Mouse (Mus musculus) liver, embryonic 16.5 days (tissue): ENCODE data around the gene Banp. TPM values are rescaled to one million over a fixed set of nuclear protein-coding genes. Genes with fewer than 3 reads are reported as not detected.

ENCODE experiments used
- ATAC-seq: fragments of 200-750 bp; cut with Nextera tagmentation; 2 replicates; pipeline ENCODE4 v1.8.0; 2017; ENCODE audit warnings: low read depth, mild to moderate bottlenecking, moderate number of reproducible peaks, moderate library complexity
- H3K27ac ChIP-seq: fragments of 300-500 bp; sonication (generic); 2 replicates; pipeline ENCODE4 v1.5.1; 2014; ENCODE audit warnings: mild to moderate bottlenecking, low read length
- H3K27me3 ChIP-seq: fragments of 300-500 bp; sonication (generic); 2 replicates; pipeline ENCODE4 v1.6.1; 2014; ENCODE audit warnings: low read depth, low read length, mixed read lengths; ENCODE audit not compliant: control insufficient read depth, insufficient read depth
- H3K36me3 ChIP-seq: fragments of 300-500 bp; sonication (generic); 2 replicates; pipeline ENCODE4 v1.6.1; 2014; ENCODE audit warnings: mild to moderate bottlenecking; ENCODE audit not compliant: control insufficient read depth, insufficient read depth
- H3K4me1 ChIP-seq: fragments of 300-500 bp; sonication (generic); 2 replicates; pipeline ENCODE4 v1.6.1; 2014; ENCODE audit warnings: low read depth, low read length, mixed read lengths; ENCODE audit not compliant: control insufficient read depth
- H3K4me2 ChIP-seq: fragments of 300-500 bp; sonication (generic); 2 replicates; pipeline ENCODE4 v1.6.1; 2014; ENCODE audit warnings: low read depth, low read length, mixed read lengths
- H3K4me3 ChIP-seq: fragments of 300-500 bp; sonication (generic); 2 replicates; pipeline ENCODE4 v1.5.1; 2014; ENCODE audit warnings: low read depth, mild to moderate bottlenecking, low read length
- H3K9ac ChIP-seq: fragments of 300-500 bp; sonication (generic); 2 replicates; pipeline ENCODE4 v1.6.1; 2014; ENCODE audit warnings: low read depth, low read length
- H3K9me3 ChIP-seq: fragments of 300-500 bp; sonication (generic); replicated peaks from 2 replicates; pipeline ENCODE4 v1.6.1; 2016; ENCODE audit warnings: low read length; ENCODE audit not compliant: control insufficient read depth
- WGBS: fragments of 180-500 bp; shearing (Covaris S2); extraction: QIAGEN DNeasy Blood & Tissue Kit; methylation state at CpG from one replicate; pipeline ENCODE4 v1.1.7; 2014; ENCODE audit not compliant: insufficient replicate concordance; 5-methylcytosine and 5-hydroxymethylcytosine counted together
- polyA plus RNA-seq: library from polyadenylated mRNA; unstranded; fragments of >200 nt; fragmentation: Nextera tagmentation; extraction: Ambion mirVana; gene quantifications from 2 replicates; pipeline ENCODE4 v1.2.1, GENCODE M21; 2015

Gene Banp
- polyA plus RNA-seq, 1 experiment from 2014 or later, result 20.2 TPM

DNA sequence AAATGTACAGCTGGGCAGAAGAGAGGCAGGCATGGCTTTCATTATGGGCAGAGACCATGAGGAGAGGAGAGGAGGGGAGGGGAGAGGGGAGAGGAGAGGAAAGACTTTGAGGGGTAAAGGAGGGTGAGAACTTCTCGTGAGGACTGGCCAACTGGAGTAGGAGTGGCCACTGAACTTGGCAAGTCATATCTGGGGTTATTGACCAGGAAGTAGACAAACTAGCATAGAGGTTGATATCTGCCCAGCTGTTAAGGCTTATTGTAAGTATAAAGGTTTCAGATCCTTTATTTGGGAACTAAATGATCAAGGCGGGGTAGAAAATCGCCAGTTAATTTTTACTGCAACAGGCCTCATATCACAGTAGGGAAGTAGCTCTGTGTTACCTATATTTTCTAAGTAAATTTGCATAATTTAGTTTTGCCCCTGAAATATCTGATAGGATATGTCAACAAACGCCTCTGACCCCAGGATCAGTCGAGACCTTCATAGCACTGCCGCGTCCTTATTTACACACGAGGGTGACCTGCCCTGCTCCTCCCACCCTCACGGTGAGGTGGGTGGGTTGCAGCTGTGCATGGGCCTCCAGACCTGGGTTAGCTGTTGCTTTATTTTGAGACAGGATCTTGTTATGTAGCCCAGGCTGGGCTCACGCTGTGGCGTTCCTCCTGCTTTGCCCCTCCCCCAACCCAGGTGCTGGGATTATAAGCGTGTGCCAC is 113.1 kb downstream of the Banp start:
- no peak for ATAC-seq
- 54% methylated on average over 12 of the region's 12 CpGs for WGBS
- H3K4me1 ChIP-seq, result no peaks in the 10 kb centered on the region
- H3K4me2 ChIP-seq, result no peak overlapping the region
- no peak overlapping the region for H3K9ac ChIP-seq
- H3K36me3 ChIP-seq, result no peaks in the 10 kb centered on the region
- H3K4me3 ChIP-seq, result no peak overlapping the region
- H3K27me3 ChIP-seq, result no peaks in the 10 kb centered on the region
- H3K27ac ChIP-seq, result no peak overlapping the region
- no peaks in the 10 kb centered on the region for H3K9me3 ChIP-seq

DNA sequence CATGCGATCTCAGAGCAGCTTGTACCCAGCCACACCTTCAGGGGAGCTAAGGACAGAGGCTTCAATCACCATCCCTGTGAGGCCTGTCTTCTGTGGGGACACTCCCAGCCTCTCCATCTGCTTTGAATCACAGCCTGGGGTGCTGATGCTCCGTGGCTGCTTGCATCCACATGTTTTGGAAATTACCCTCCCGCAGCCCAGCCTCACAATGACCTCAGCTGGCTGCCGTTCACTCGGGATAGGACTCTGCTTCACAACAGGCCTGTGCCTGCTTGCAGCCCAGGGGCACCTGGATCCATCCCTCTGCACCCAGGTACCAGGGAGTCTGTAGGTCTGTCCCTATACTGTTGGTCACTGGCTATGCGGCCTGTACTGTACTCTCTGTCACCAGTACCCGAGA is 114.8 kb downstream of the Banp start:
- 70% methylated on average over 7 of the region's 7 CpGs for WGBS
- Histone ChIP-seq H3K27me3 (no peaks in the 10 kb centered on the region), H3K36me3 (no peaks in the 10 kb centered on the region), H3K9me3 (no peaks in the 10 kb centered on the region), H3K4me1 (no peaks in the 10 kb centered on the region), H3K9ac (no peak overlapping the region), H3K4me3 (no peak overlapping the region), H3K27ac (no peak overlapping the region), H3K4me2 (no peak overlapping the region)
- no peak for ATAC-seq

DNA sequence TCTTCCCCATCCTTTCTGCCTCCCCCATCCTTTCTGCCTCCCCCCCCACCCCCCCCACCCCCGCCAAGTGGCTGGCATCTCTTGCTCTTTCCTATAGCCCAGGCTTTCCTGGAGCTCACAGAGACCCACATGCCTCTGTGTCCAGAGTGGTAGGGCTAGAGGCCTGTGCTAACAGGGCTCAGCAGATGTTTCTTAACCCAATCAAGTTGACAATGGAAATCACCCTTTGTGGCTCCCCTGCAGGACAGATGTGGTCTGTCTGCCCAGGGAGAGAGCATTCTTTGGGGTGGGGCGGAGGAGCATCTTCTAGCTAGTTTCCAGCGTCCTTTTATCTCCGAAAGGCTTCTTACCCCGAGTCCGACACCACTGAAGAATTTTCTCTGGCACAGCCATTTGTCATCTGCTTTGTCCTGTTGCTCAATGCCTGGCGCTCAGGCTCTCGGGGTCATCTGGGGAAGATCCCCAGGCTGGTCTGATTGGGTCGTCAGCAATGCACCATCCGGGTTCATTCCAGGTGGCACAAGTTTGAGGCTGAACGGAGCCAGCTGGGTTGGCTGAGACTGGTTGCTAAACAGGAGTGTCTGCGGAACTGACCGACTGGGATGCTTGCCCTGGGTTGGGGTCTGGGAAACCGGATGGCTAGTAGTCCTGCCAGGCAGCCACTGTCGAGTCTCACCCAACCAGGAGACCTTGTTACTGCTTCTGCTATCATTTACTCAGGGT is 118.4 kb downstream of the Banp start:
- Histone ChIP-seq H3K27me3 (no peaks in the 10 kb centered on the region), H3K4me1 (no peaks in the 10 kb centered on the region), H3K27ac (no peak overlapping the region), H3K9ac (no peak overlapping the region), H3K9me3 (no peaks in the 10 kb centered on the region), H3K4me2 (no peak overlapping the region), H3K36me3 (no peaks in the 10 kb centered on the region), H3K4me3 (no peak overlapping the region)
- no peak for ATAC-seq
- 64% methylated on average over 15 of the region's 15 CpGs for WGBS

DNA sequence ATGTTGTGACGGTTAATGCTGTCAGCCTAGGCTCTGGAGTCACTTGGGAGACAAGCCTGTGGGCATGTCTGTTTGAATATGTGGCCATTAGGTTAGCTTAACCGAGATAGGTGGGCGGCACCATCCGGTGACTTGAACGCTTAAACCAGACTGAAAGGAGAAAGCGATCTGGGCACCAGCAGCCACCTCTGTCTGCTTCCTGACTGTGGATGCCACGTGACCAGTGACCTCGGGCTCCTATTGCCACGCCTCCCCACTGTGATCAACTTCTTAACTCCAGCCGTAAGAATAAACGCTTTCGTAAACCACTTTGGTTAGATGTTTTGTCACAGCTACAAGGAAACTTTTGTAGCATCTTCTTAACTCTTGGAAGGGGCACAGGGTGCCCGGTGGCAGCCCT is 119.1 kb downstream of the Banp start:
- Histone ChIP-seq H3K27ac (no peak overlapping the region), H3K4me1 (no peaks in the 10 kb centered on the region), H3K27me3 (no peaks in the 10 kb centered on the region), H3K4me2 (no peak overlapping the region), H3K9me3 (no peaks in the 10 kb centered on the region), H3K36me3 (no peaks in the 10 kb centered on the region), H3K4me3 (no peak overlapping the region), H3K9ac (no peak overlapping the region)
- ATAC-seq, result no peak
- WGBS, result 69% methylated on average over 13 of the region's 13 CpGs

DNA sequence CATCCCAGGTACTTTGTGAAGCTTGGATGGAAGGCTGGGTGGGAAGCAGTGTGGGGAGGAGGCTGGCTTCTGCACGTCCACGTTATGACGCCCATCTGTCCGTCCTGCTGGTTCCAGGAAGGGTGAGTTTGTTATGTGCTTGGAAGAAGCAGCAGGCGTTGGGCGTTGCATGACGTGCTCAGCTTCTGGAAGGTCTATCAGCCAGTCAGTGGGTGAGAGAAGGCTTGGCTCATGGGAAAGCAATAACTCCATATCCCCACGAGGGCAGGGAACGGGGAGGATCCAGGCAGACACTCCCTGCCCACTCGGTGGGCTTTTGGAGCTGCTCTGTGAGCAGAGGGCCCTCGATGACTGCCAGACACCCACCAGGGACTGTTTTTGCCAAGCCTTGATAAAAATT is 119.7 kb downstream of the Banp start:
- Histone ChIP-seq H3K27me3 (no peaks in the 10 kb centered on the region), H3K4me1 (no peaks in the 10 kb centered on the region), H3K36me3 (no peaks in the 10 kb centered on the region), H3K27ac (no peak overlapping the region), H3K4me2 (no peak overlapping the region), H3K9ac (no peak overlapping the region), H3K9me3 (no peaks in the 10 kb centered on the region), H3K4me3 (no peak overlapping the region)
- WGBS, result 67% methylated on average over 11 of the region's 11 CpGs
- ATAC-seq, result no peak

DNA sequence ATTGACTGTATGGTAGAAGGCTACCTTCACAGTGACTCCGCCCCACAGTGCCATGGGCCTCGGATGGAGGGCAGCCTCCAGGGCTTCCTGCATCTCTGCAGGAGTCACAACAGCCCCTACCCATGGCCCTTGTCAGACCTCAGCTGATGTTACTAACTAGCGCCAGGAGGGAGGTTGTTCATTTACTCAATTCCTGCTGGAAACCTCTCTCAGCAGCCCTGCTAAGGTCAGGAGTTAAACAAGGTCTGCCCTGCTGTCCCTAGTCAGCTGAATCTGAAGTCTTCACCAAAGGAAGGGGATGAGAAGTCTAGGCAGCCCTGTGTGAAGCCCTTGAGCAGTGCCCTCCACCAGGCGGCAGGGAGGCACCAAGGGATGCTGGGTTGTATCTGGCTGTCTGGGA is 121.6 kb downstream of the Banp start:
- Histone ChIP-seq H3K9me3 (no peaks in the 10 kb centered on the region), H3K36me3 (no peaks in the 10 kb centered on the region), H3K9ac (no peak overlapping the region), H3K4me1 (no peaks in the 10 kb centered on the region), H3K27me3 (no peaks in the 10 kb centered on the region), H3K27ac (no peak overlapping the region), H3K4me2 (no peak overlapping the region), H3K4me3 (no peak overlapping the region)
- WGBS, result 41% methylated on average over 4 of the region's 4 CpGs
- no peak for ATAC-seq

DNA sequence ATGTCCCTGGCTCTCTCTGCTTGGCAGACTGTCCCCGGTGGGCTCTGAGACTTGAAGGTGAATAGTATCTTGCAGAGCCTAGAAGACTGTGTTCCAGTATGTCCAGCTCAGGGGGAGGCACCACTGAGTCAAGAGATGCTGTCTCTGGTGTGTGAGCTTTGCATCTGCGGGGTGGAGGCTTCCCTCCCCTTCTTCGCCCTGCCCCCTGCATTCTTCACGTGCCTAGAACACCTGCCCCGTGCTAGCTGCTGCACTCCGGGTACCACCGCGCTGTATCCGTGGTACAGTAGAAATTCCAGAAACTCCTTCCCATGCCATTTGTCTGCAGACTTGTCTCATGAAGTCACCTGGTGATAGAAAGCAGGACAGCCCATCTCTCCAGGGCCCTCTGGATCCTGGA is 124.4 kb downstream of the Banp start:
- Histone ChIP-seq H3K4me3 (no peak overlapping the region), H3K27ac (no peak overlapping the region), H3K27me3 (no peaks in the 10 kb centered on the region), H3K4me2 (no peak overlapping the region), H3K4me1 (no peaks in the 10 kb centered on the region), H3K9me3 (no peaks in the 10 kb centered on the region), H3K9ac (no peak overlapping the region), H3K36me3 (no peaks in the 10 kb centered on the region)
- ATAC-seq, result no peak
- WGBS, result 77% methylated on average over 9 of the region's 9 CpGs

DNA sequence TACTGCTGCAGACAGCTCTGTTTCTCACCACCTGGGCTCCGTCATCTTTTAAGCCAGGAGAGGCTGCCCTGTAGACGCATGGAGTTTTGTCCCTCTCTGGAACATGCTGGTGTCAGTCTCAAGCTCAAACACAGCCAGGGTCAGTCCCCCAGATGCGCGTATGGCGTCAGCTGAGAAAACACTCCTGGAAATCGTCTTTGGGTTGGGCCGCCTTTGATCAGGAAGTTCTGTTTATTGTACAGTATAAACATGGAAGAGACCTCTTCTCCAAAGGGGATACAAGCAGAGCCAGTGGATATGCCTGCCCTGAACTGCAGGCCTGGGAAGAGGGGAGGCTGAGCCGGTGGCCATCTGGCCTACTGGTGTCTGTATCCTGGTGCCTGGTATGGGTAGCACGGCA is 124.9 kb downstream of the Banp start:
- 50% methylated on average over 9 of the region's 9 CpGs for WGBS
- H3K36me3 ChIP-seq, result no peaks in the 10 kb centered on the region
- no peaks in the 10 kb centered on the region for H3K27me3 ChIP-seq
- ATAC-seq, result no peak
- no peaks in the 10 kb centered on the region for H3K9me3 ChIP-seq
- no peak overlapping the region for H3K4me3 ChIP-seq
- H3K4me2 ChIP-seq, result no peak overlapping the region
- H3K4me1 ChIP-seq, result no peaks in the 10 kb centered on the region
- no peak overlapping the region for H3K9ac ChIP-seq
- H3K27ac ChIP-seq, result no peak overlapping the region

DNA sequence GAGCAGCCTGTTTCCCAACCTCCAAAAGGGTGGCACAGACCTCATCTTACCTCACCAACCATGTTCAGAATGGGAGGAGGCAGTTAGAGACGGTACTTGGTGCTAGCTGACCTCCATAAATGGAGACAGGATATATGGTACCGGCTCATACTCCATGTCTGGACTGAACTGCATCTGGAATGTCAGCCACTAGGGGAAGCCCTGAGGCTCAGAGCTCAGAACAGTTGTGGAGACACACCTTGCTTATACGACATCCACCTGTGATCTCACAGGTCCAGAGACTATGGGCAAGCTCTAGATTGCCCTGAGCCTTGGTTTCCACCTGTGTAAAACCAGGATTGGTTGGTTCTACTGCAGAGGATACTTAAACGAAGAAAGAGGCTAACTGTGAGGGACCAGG is 125.4 kb downstream of the Banp start:
- ATAC-seq, result no peak
- Histone ChIP-seq H3K4me2 (no peak overlapping the region), H3K27me3 (no peaks in the 10 kb centered on the region), H3K4me3 (no peak overlapping the region), H3K27ac (no peak overlapping the region), H3K36me3 (no peaks in the 10 kb centered on the region), H3K9me3 (no peaks in the 10 kb centered on the region), H3K9ac (no peak overlapping the region), H3K4me1 (no peaks in the 10 kb centered on the region)
- 57% methylated on average over 4 of the region's 4 CpGs for WGBS
